Mouse (Mus musculus): ENCODE data around the gene Sln. TPM values are rescaled to one million over a fixed set of nuclear protein-coding genes. Genes with fewer than 3 reads are reported as not detected.

The Sln gene
- polyA plus RNA-seq, 1 experiment from 2014 or later: 6.0 TPM

DNA sequence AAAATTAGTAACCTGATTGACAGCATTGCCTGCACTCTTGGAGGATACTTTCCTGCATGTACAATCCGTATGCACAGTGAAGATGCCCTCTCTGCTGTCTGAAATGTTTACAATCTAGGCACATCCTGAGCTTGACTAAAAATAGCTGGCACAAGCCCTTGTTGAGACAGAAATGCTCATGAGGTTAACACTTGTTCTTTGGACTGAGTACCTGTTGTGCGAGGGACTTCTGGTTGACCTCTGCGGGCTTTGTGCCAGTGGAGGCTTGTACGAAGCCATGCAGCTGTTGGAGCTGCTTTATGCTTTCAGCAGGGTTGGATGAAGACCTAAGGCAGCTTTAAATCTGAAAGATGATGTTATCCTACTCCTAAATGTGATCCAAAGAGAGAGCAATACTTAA, 2.2 kb downstream of the Sln start:
- Histone ChIP-seq H3K27ac (no peak overlapping the region), H3K4me2 (no peak overlapping the region), H3K36me3 (no peaks in the 10 kb centered on the region), H3K4me3 (no peak overlapping the region), H3K27me3 (no peaks in the 10 kb centered on the region), H3K9ac (no peak overlapping the region), H3K9me3 (no peaks in the 10 kb centered on the region), H3K4me1 (no peaks in the 10 kb centered on the region)
- ATAC-seq (ENCODE audit: insufficient number of reproducible peaks, insufficient read depth, low FRiP score, low TSS enrichment, low read depth): no peak
- 81% methylated on average over 4 of the region's 4 CpGs for WGBS

DNA sequence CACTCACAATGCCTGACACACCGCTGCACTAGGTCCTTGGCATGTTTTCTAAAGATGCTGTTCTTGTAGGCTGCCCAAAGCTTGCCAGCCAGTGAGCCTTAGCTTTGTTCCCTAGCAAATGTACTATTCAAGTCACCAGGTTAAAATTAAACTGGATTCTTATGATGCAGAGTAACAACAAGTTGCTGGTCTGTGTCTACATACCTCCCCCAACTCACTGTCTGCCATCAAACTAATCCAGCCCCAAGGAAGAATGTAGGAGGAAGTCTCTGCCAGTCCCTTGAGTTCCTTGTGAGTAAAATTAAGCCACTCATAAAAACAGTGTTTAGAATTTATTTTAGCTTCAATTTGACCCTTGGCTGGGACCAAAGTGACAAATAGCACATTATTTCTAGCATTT, 3.7 kb downstream of the Sln start:
- no peaks in the 10 kb centered on the region for H3K27me3 ChIP-seq
- no peaks in the 10 kb centered on the region for H3K36me3 ChIP-seq
- H3K4me2 ChIP-seq: no peak overlapping the region
- no peak overlapping the region for H3K27ac ChIP-seq
- no peak overlapping the region for H3K9ac ChIP-seq
- WGBS: 82% methylated on average over 1 of the region's 1 CpGs
- H3K4me3 ChIP-seq: no peak overlapping the region
- no peaks in the 10 kb centered on the region for H3K4me1 ChIP-seq
- no peak for ATAC-seq (ENCODE audit: insufficient number of reproducible peaks, insufficient read depth, low FRiP score, low TSS enrichment, low read depth)
- no peaks in the 10 kb centered on the region for H3K9me3 ChIP-seq

DNA sequence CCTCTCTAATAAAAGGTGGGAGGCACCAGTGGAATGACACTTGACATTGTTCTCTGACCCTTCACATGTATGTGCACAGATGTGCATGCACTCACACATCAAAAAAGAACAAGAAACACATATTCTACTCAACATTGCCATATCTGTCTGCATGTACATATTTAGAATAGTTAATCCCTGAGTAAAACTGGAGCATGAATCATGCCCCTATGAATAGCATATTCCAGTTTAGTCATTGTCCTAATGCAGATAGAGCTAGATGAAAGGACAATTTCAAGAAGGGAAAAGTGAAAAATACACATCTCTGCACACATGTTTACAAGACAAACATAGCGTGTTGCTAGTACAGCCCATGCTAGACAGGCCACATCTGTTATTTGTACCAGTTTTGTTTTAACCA, 4.6 kb downstream of the Sln start:
- ATAC-seq (ENCODE audit: insufficient number of reproducible peaks, insufficient read depth, low FRiP score, low TSS enrichment, low read depth): no peak
- WGBS: 75% methylated on average over 1 of the region's 1 CpGs
- Histone ChIP-seq H3K4me2 (no peak overlapping the region), H3K9ac (no peak overlapping the region), H3K27ac (no peak overlapping the region), H3K4me1 (no peaks in the 10 kb centered on the region), H3K4me3 (no peak overlapping the region), H3K9me3 (no peaks in the 10 kb centered on the region), H3K27me3 (no peaks in the 10 kb centered on the region), H3K36me3 (no peaks in the 10 kb centered on the region)

DNA sequence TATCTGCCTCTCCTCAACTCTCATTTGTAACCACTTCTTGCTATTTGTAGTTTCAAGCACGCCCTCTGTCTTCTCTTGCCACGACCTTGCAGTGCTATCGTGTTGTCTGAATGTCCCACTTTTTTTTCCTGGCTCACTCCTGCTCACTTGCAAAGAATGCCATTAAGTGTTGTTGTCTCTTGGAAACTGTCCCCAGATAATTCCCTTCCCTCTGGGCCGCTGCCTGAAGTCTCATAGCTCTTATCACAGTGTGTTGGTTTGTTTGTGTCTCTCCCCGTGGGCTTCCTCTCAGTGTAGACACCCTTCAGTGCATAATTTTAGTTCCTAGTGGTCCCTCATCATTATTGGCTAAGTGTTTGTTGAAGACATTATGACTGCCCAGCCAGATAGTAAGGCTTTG, 7.9 kb downstream of the Sln start:
- Histone ChIP-seq H3K4me3 (no peak overlapping the region), H3K27ac (no peak overlapping the region), H3K36me3 (no peaks in the 10 kb centered on the region), H3K9ac (no peak overlapping the region), H3K9me3 (no peaks in the 10 kb centered on the region), H3K4me2 (no peak overlapping the region), H3K4me1 (no peaks in the 10 kb centered on the region), H3K27me3 (no peaks in the 10 kb centered on the region)
- no peak for ATAC-seq (ENCODE audit: insufficient number of reproducible peaks, insufficient read depth, low FRiP score, low TSS enrichment, low read depth)
- WGBS: 72% methylated on average over 5 of the region's 5 CpGs

DNA sequence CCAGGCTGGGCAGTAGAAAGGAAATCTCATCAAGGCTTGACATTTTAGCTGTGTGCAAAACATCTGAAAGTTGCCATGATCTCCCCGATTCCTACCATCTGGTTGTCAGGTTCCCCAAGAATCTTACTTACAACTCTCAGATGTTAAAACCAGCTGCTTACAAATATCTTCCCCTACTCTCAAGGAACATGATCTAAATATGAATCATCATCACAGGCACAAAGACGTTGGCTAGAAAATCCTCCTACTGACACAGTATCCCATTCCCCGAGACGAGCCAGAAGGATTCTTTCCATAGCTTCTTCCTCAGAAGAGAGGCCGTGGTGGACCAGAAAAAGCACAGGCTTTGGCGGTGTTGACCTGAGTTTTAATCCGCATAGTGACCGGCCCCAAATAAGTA, 23.3 kb downstream of the Sln start:
- H3K4me2 ChIP-seq: no peak overlapping the region
- no peak overlapping the region for H3K27ac ChIP-seq
- H3K4me3 ChIP-seq: no peak overlapping the region
- no peaks in the 10 kb centered on the region for H3K27me3 ChIP-seq
- no peaks in the 10 kb centered on the region for H3K4me1 ChIP-seq
- H3K9ac ChIP-seq: no peak overlapping the region
- H3K36me3 ChIP-seq: no peaks in the 10 kb centered on the region
- 78% methylated on average over 8 of the region's 8 CpGs for WGBS
- H3K9me3 ChIP-seq: no peaks in the 10 kb centered on the region
- no peak for ATAC-seq (ENCODE audit: insufficient number of reproducible peaks, insufficient read depth, low FRiP score, low TSS enrichment, low read depth)

GRCm38 (mm10) chr9:53877423-53877822, 27.5 kb downstream of the Sln start:
- WGBS: 25% methylated on average over 2 of the region's 2 CpGs
- Histone ChIP-seq H3K4me3 (no peak overlapping the region), H3K27ac (no peak overlapping the region), H3K4me1 (no peaks in the 10 kb centered on the region), H3K9ac (no peak overlapping the region), H3K4me2 (no peak overlapping the region), H3K36me3 (no peaks in the 10 kb centered on the region), H3K9me3 (no peaks in the 10 kb centered on the region), H3K27me3 (no peaks in the 10 kb centered on the region)
- no peak for ATAC-seq (ENCODE audit: insufficient number of reproducible peaks, insufficient read depth, low FRiP score, low TSS enrichment, low read depth)

DNA sequence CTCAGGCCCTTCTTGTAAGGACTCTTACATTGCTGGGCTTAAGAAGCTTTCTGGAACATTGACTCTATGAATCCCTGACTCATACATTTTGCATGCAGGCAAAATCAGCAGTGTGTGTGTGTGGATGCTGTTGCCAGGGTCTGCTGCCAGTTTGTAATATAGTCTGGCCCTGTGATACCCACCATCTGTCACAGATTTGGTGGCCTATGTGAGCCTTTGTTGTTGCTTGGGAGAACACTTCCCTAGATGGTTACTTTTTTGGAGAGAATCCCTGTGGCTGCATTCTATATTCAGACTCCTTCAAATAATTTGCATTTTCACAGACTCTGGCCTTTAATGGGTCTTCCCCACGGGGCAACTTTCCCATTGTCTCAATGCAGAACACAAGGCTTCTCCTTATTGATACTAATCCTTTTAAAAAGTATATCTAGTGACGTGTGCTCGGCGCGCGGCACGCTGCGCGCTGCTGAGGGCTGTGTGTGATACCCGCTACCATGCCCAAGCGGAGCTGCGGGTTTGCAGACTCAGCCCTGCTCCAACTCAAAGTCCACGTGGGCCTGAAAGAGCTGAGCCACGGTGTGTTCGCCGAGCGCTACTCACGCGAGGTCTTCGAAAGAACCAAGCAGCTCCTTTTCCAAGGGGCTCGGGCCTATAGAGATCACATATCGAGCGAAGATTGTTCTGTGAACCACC, 33.8 kb downstream of the Sln start:
- no peak for ATAC-seq (ENCODE audit: insufficient number of reproducible peaks, insufficient read depth, low FRiP score, low TSS enrichment, low read depth)
- Histone ChIP-seq H3K4me2 (no peak overlapping the region), H3K4me3 (no peak overlapping the region), H3K4me1 (no peaks in the 10 kb centered on the region), H3K27me3 (no peaks in the 10 kb centered on the region), H3K9me3 (no peaks in the 10 kb centered on the region), H3K36me3 (no peaks in the 10 kb centered on the region), H3K9ac (no peak overlapping the region), H3K27ac (no peak overlapping the region)
- 92% methylated on average over 23 of the region's 23 CpGs for WGBS

DNA sequence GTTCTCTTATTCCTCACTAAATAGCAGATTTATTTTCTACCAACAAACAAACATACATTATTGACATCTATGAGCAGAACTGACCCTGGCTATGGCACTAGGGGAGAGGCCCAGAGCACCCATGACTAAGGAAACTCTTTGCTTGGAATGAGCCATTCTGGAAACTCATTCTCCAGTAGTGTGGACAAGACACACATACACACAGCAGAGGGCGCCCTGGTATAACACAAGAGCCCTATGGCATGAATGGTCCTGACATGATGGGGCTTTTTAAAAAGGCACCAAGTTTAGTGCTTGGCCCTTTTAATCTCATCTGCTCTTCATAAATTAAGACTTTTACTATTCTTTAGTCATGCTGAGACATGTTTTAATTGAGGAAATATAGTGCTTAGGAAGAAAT, 40.1 kb downstream of the Sln start:
- no peaks in the 10 kb centered on the region for H3K36me3 ChIP-seq
- no peak for ATAC-seq (ENCODE audit: insufficient number of reproducible peaks, insufficient read depth, low FRiP score, low TSS enrichment, low read depth)
- H3K4me3 ChIP-seq: no peak overlapping the region
- no peaks in the 10 kb centered on the region for H3K4me1 ChIP-seq
- H3K9me3 ChIP-seq: no peaks in the 10 kb centered on the region; the same call in 1 of the 2 replicates
- WGBS: 2% methylated on average over 1 of the region's 1 CpGs
- no peaks in the 10 kb centered on the region for H3K27me3 ChIP-seq
- H3K4me2 ChIP-seq: no peak overlapping the region
- H3K9ac ChIP-seq: no peak overlapping the region
- H3K27ac ChIP-seq: no peak overlapping the region

- Histone ChIP-seq H3K27ac (no peak overlapping the region), H3K27me3 (no peaks in the 10 kb centered on the region), H3K9ac (no peak overlapping the region), H3K9me3 (no peaks in the 10 kb centered on the region; the same call in 1 of the 2 replicates), H3K4me2 (no peak overlapping the region), H3K4me3 (no peak overlapping the region), H3K36me3 (no peaks in the 10 kb centered on the region), H3K4me1 (no peaks in the 10 kb centered on the region)
- no peak for ATAC-seq (ENCODE audit: insufficient number of reproducible peaks, insufficient read depth, low FRiP score, low TSS enrichment, low read depth)
- 55% methylated on average over 7 of the region's 7 CpGs for WGBS
Observed at GRCm38 (mm10) chr9:53895827-53896226, 45.9 kb downstream of the Sln start.

GRCm38 (mm10) chr9:53899836-53900235, 49.9 kb downstream of the Sln start:
- no peak overlapping the region for H3K4me2 ChIP-seq
- H3K27ac ChIP-seq: no peak overlapping the region
- H3K36me3 ChIP-seq: no peaks in the 10 kb centered on the region
- 87% methylated on average over 6 of the region's 6 CpGs for WGBS
- H3K9ac ChIP-seq: no peak overlapping the region
- no peak for ATAC-seq (ENCODE audit: insufficient number of reproducible peaks, insufficient read depth, low FRiP score, low TSS enrichment, low read depth)
- no peak overlapping the region for H3K4me3 ChIP-seq
- no peaks in the 10 kb centered on the region for H3K27me3 ChIP-seq
- no peaks in the 10 kb centered on the region for H3K4me1 ChIP-seq
- no peaks in the 10 kb centered on the region for H3K9me3 ChIP-seq

GRCm38 (mm10) chr9:53903215-53903842, 53.4 kb downstream of the Sln start:
- Histone ChIP-seq H3K27ac (no peak overlapping the region), H3K4me2 (no peak overlapping the region), H3K36me3 (no peaks in the 10 kb centered on the region), H3K4me3 (no peak overlapping the region), H3K9ac (no peak overlapping the region), H3K4me1 (no peaks in the 10 kb centered on the region), H3K27me3 (no peaks in the 10 kb centered on the region), H3K9me3 (no peaks in the 10 kb centered on the region)
- WGBS: 89% methylated on average over 7 of the region's 7 CpGs
- ATAC-seq (ENCODE audit: insufficient number of reproducible peaks, insufficient read depth, low FRiP score, low TSS enrichment, low read depth): no peak

All from embryonic facial prominence, embryonic 13.5 days (tissue).